23 mouse cellular contexts compared by ENCODE assay signal in genomic region chr16:93245738-93246137, GRCm38 (mm10).
DNase-seq lines count a peak whose midpoint lies in the region; ATAC-seq lines count a peak whose summit lies in the region.
"Had no signal": no experiment of that assay in that cellular context is flagged by ENCODE, and none has a peak within 500 bp of the region (broad histone marks: within the 10 kb centered on the region; RNA-seq: fewer than 3 reads in every experiment).

No protein-coding gene starts in this region.

- ATAC-seq in common myeloid progenitor, adult 5-6 weeks (replicated peaks; ENCODE audit: low read depth, poor library complexity, severe bottlenecking), result peak; percentile 69
- peak; percentile 10 to 32; a peak in 1 of 4 replicates for ATAC-seq in hematopoietic stem cell, adult 5-6 weeks (replicated peaks in 1 of 2; ENCODE audit: insufficient read depth in 1 of 2, low FRiP score in 2 of 2, low TSS enrichment in 1 of 2, low read depth in 1 of 2, poor library complexity in 2 of 2, severe bottlenecking in 2 of 2)
- ATAC-seq in monocyte, adult 5-6 weeks (replicated peaks; ENCODE audit: insufficient number of reproducible peaks, low FRiP score, low TSS enrichment, poor library complexity, severe bottlenecking), result 0 out of 2 replicates have a peak, but pooled peaks have one; percentile 47
- ATAC-seq: activated CD4-positive, CD25-positive, alpha-beta regulatory T cell, adult 4 months; CD4-positive, CD25-positive, alpha-beta regulatory T cell, adult 4 months; forebrain, embryonic 13.5 days; forebrain, embryonic 15.5 days; forebrain, postnatal 0 days; Patski had no signal

- DNase-seq in 416B (ENCODE audit: low read depth), result peak; percentile 95
- no peak for DNase-seq in layer of hippocampus, postnatal 14 days (ENCODE audit: low spot score in 2 of 2)
- DNase-seq in kidney, postnatal 25 days, result no peak
- DNase-seq in adrenal gland, adult 8-10 months, result no peak
- DNase-seq in spleen, postnatal 10 days (ENCODE audit: low spot score in 2 of 2), result no peak
- DNase-seq: adrenal gland, postnatal 10 days; adrenal gland, postnatal 25 days; B cell, adult 2 months; cerebellum, adult 11 months; cerebellum, adult 18-20 months; cerebellum, adult 8-10 months; cerebellum, adult 9-11 months; cerebellum, postnatal 14 days; cerebellum, postnatal 36 days; forebrain, postnatal 0 days had no signal
